8 mouse cellular contexts compared by ENCODE assay signal in genomic region chr17:25919786-25920642, GRCm38 (mm10). TPM values are rescaled to one million over a fixed set of nuclear protein-coding genes. Genes with fewer than 3 reads are reported as not detected.
DNase-seq lines count a peak whose midpoint lies in the region; ATAC-seq and TF ChIP-seq lines count a peak whose summit lies in the region.

No protein-coding gene starts in this region.

- no peaks in the 10 kb centered on the region for H3K27me3 ChIP-seq in E14TG2a.4 (ENCODE audit: insufficient read depth, low read length)
- H3K27me3 ChIP-seq in forebrain, embryonic 12.5 days: no peaks in the 10 kb centered on the region
- no peaks in the 10 kb centered on the region for H3K27me3 ChIP-seq in heart, postnatal 0 days (ENCODE audit: control insufficient read depth, insufficient read depth, low read length)
- H3K27me3 ChIP-seq in liver, embryonic 16.5 days (ENCODE audit: control insufficient read depth, insufficient read depth, low read depth, low read length): no peaks in the 10 kb centered on the region
- H3K27me3 ChIP-seq in neural tube, embryonic 13.5 days: no peaks in the 10 kb centered on the region
- no peaks in the 10 kb centered on the region for H3K27me3 ChIP-seq in testis, adult 2 months (ENCODE audit: control insufficient read depth, insufficient read depth, low read length)

- H3K36me3 ChIP-seq in E14TG2a.4 (ENCODE audit: insufficient read depth, low read length): peaks cover 30% of the 10 kb centered on the region
- H3K36me3 ChIP-seq in forebrain, embryonic 12.5 days (replicated peaks): peaks cover 7% of the 10 kb centered on the region; the same call in 1 of the 2 replicates
- no peaks in the 10 kb centered on the region for H3K36me3 ChIP-seq in heart, postnatal 0 days (replicated peaks; ENCODE audit: control insufficient read depth, insufficient read depth, low read length)
- H3K36me3 ChIP-seq in liver, embryonic 16.5 days (ENCODE audit: control insufficient read depth, insufficient read depth): peaks cover 5% of the 10 kb centered on the region; the same call in 1 of the 2 replicates
- peaks cover 6% of the 10 kb centered on the region for H3K36me3 ChIP-seq in neural tube, embryonic 13.5 days
- H3K36me3 ChIP-seq in testis, adult 2 months (ENCODE audit: control insufficient read depth, insufficient read depth, low read length): no peaks in the 10 kb centered on the region; the same call in 1 of the 2 replicates

- peak; percentile 29 for TF ChIP-seq EP300 in heart, postnatal 0 days (IDR thresholded peaks at IDR 0.05; ENCODE audit: low read depth)

- peak overlapping the region; percentile 98 for H3K4me3 ChIP-seq in E14TG2a.4 (replicated peaks; ENCODE audit: low read length)
- peak overlapping the region; percentile 98 for H3K4me3 ChIP-seq in forebrain, embryonic 12.5 days (replicated peaks)
- peak overlapping the region; percentile 98 for H3K4me3 ChIP-seq in heart, postnatal 0 days (ENCODE audit: low read depth, low read length)
- H3K4me3 ChIP-seq in liver, embryonic 16.5 days (ENCODE audit: low read depth, low read length): peak overlapping the region; percentile 88
- H3K4me3 ChIP-seq in neural tube, embryonic 13.5 days: peak overlapping the region; percentile 95
- H3K4me3 ChIP-seq in testis, adult 2 months (ENCODE audit: control insufficient read depth, low read depth, low read length): peak overlapping the region; percentile 89

- peak; percentile 99 for DNase-seq in c-Kit-positive CD71-positive TER-119-positive erythroid progenitor cells, embryonic 14.5 days (ENCODE audit: low spot score)
- DNase-seq in heart, postnatal 0 days (ENCODE audit: low spot score): peak; percentile 100
- peak; percentile 100 for DNase-seq in kidney, postnatal 4 days

- peaks cover 29% of the 10 kb centered on the region for H3K4me1 ChIP-seq in E14TG2a.4 (replicated peaks; ENCODE audit: low read depth, low read length)
- peaks cover 22% of the 10 kb centered on the region for H3K4me1 ChIP-seq in forebrain, embryonic 12.5 days
- H3K4me1 ChIP-seq in heart, postnatal 0 days (ENCODE audit: control insufficient read depth, insufficient read depth): peaks cover 11% of the 10 kb centered on the region
- peaks cover 29% of the 10 kb centered on the region for H3K4me1 ChIP-seq in liver, embryonic 16.5 days (ENCODE audit: control insufficient read depth, low read depth, low read length)
- peaks cover 34% of the 10 kb centered on the region for H3K4me1 ChIP-seq in neural tube, embryonic 13.5 days (replicated peaks)
- H3K4me1 ChIP-seq in testis, adult 2 months (ENCODE audit: control insufficient read depth, insufficient read depth, low read length): peaks cover 9% of the 10 kb centered on the region

- under 1% methylated on average over 40 of the region's 40 CpGs for WGBS in forebrain, embryonic 12.5 days
- under 1% methylated on average over 32 of the region's 40 CpGs for WGBS in heart, postnatal 0 days
- WGBS in liver, embryonic 16.5 days (ENCODE audit: insufficient replicate concordance): 1% methylated on average over 38 of the region's 40 CpGs
- WGBS in neural tube, embryonic 13.5 days: under 1% methylated on average over 40 of the region's 40 CpGs

- ATAC-seq in forebrain, embryonic 12.5 days (ENCODE audit: low FRiP score): peak; percentile 97
- ATAC-seq in heart, postnatal 0 days (ENCODE audit: insufficient read depth, low read depth): peak; percentile 96
- ATAC-seq in liver, embryonic 16.5 days (ENCODE audit: low read depth): peak; percentile 88
- ATAC-seq in neural tube, embryonic 13.5 days (ENCODE audit: low read depth): peak; percentile 98

- no peak for TF ChIP-seq CTCF in E14TG2a.4 (conservative IDR thresholded peaks at IDR 0.05; ENCODE audit: low read length)
- TF ChIP-seq CTCF in heart, postnatal 0 days (IDR thresholded peaks at IDR 0.05; ENCODE audit: low read depth): no peak; the same call in 1 of the 2 replicates
- TF ChIP-seq CTCF in testis, adult 2 months (IDR thresholded peaks at IDR 0.05; ENCODE audit: control insufficient read depth, insufficient read depth, insufficient replicate concordance, low read depth, low read length): no peak

- TF ChIP-seq POLR2A in testis, adult 2 months (IDR thresholded peaks at IDR 0.05; ENCODE audit: control insufficient read depth, low read depth, low read length): peak; percentile 67

- H3K9me3 ChIP-seq in E14TG2a.4 (ENCODE audit: low read length): no peaks in the 10 kb centered on the region
- H3K9me3 ChIP-seq in forebrain, embryonic 12.5 days: no peaks in the 10 kb centered on the region
- H3K9me3 ChIP-seq in heart, postnatal 0 days (replicated peaks; ENCODE audit: control insufficient read depth, low read length): no peaks in the 10 kb centered on the region
- H3K9me3 ChIP-seq in liver, embryonic 16.5 days (replicated peaks; ENCODE audit: control insufficient read depth, low read length): no peaks in the 10 kb centered on the region
- H3K9me3 ChIP-seq in neural tube, embryonic 13.5 days: no peaks in the 10 kb centered on the region

- peak overlapping the region; percentile 74 for H3K4me2 ChIP-seq in forebrain, embryonic 12.5 days
- peak overlapping the region; percentile 85 for H3K4me2 ChIP-seq in heart, postnatal 0 days (ENCODE audit: low read depth, low read length)
- H3K4me2 ChIP-seq in liver, embryonic 16.5 days (ENCODE audit: low read depth, low read length): peak overlapping the region; percentile 97
- peak overlapping the region; percentile 71 for H3K4me2 ChIP-seq in neural tube, embryonic 13.5 days

- H3K27ac ChIP-seq in forebrain, embryonic 12.5 days: peak overlapping the region; percentile 94
- peak overlapping the region; percentile 93 for H3K27ac ChIP-seq in heart, postnatal 0 days (ENCODE audit: low read depth)
- peak overlapping the region; percentile 92 for H3K27ac ChIP-seq in liver, embryonic 16.5 days (ENCODE audit: low read length)
- H3K27ac ChIP-seq in neural tube, embryonic 13.5 days (replicated peaks): peak overlapping the region; percentile 93
- peak overlapping the region; percentile 91 for H3K27ac ChIP-seq in testis, adult 2 months (ENCODE audit: control insufficient read depth, insufficient read depth, low read depth, low read length)

- peak overlapping the region; percentile 66 for H3K9ac ChIP-seq in forebrain, embryonic 12.5 days
- peak overlapping the region; percentile 93 for H3K9ac ChIP-seq in heart, postnatal 0 days (replicated peaks; ENCODE audit: low read depth, low read length)
- H3K9ac ChIP-seq in liver, embryonic 16.5 days (ENCODE audit: low read depth, low read length): peak overlapping the region; percentile 73
- H3K9ac ChIP-seq in neural tube, embryonic 13.5 days: peak overlapping the region; percentile 83

RNA-seq across cellular contexts. Expression of gene Rab40c, which starts 0.5 kb away (rescaled TPM):
- polyA plus RNA-seq in forebrain, embryonic 12.5 days (2016; fragmentation: Nextera tagmentation; extraction: Ambion mirVana): 35.1 and 36.5 TPM in 2 replicates
- total RNA-seq in heart, postnatal 0 days (2014; rRNA removed; ENCODE audit: low replicate concordance): 11.4 and 22.5 TPM in 2 replicates
- polyA plus RNA-seq in heart, postnatal 0 days (2015; fragmentation: Nextera tagmentation; extraction: Ambion mirVana): 10.3 and 10.4 TPM in 2 replicates
- polyA plus RNA-seq in liver, embryonic 16.5 days (2015; fragmentation: Nextera tagmentation; extraction: Ambion mirVana): 6.2 and 7.0 TPM in 2 replicates
- polyA plus RNA-seq in neural tube, embryonic 13.5 days (2015; fragmentation: Nextera tagmentation; extraction: Ambion mirVana): 50.7 and 51.5 TPM in 2 replicates
- polyA plus RNA-seq in testis, adult 2 months (2012; rRNA removed): 30.2 and 31.9 TPM in 2 replicates

RNA-seq across cellular contexts. Expression of gene Pigq, which starts 24.7 kb away (rescaled TPM):
- polyA plus RNA-seq in forebrain, embryonic 12.5 days (2016; fragmentation: Nextera tagmentation; extraction: Ambion mirVana): 51.4 and 53.0 TPM in 2 replicates
- 67.9 and 88.0 TPM in 2 replicates for total RNA-seq in heart, postnatal 0 days (2014; rRNA removed; ENCODE audit: low replicate concordance)
- polyA plus RNA-seq in heart, postnatal 0 days (2015; fragmentation: Nextera tagmentation; extraction: Ambion mirVana): 46.4 and 47.2 TPM in 2 replicates
- 147 and 154 TPM in 2 replicates for polyA plus RNA-seq in liver, embryonic 16.5 days (2015; fragmentation: Nextera tagmentation; extraction: Ambion mirVana)
- 56.1 and 62.3 TPM in 2 replicates for polyA plus RNA-seq in neural tube, embryonic 13.5 days (2015; fragmentation: Nextera tagmentation; extraction: Ambion mirVana)
- polyA plus RNA-seq in testis, adult 2 months (2012; rRNA removed): 21.4 and 24.4 TPM in 2 replicates

RNA-seq across cellular contexts. Expression of gene Nhlrc4, which starts 24.7 kb away (rescaled TPM):
- 0.09 and 0.72 TPM in 2 replicates for polyA plus RNA-seq in forebrain, embryonic 12.5 days (2016; fragmentation: Nextera tagmentation; extraction: Ambion mirVana)
- not detected in 2 replicates for total RNA-seq in heart, postnatal 0 days (2014; rRNA removed; ENCODE audit: low replicate concordance)
- 0.19 TPM in 1 of 2 replicates, not detected in the other for polyA plus RNA-seq in heart, postnatal 0 days (2015; fragmentation: Nextera tagmentation; extraction: Ambion mirVana)
- polyA plus RNA-seq in liver, embryonic 16.5 days (2015; fragmentation: Nextera tagmentation; extraction: Ambion mirVana): 6.8 and 7.8 TPM in 2 replicates
- polyA plus RNA-seq in neural tube, embryonic 13.5 days (2015; fragmentation: Nextera tagmentation; extraction: Ambion mirVana): not detected in 2 replicates
- 0.40 and 0.69 TPM in 2 replicates for polyA plus RNA-seq in testis, adult 2 months (2012; rRNA removed)

RNA-seq across cellular contexts. Expression of gene A930017K11Rik, which starts 32.4 kb away (rescaled TPM):
- polyA plus RNA-seq in forebrain, embryonic 12.5 days (2016; fragmentation: Nextera tagmentation; extraction: Ambion mirVana): 0.08 and 0.13 TPM in 2 replicates
- not detected in 2 replicates for total RNA-seq in heart, postnatal 0 days (2014; rRNA removed; ENCODE audit: low replicate concordance)
- polyA plus RNA-seq in heart, postnatal 0 days (2015; fragmentation: Nextera tagmentation; extraction: Ambion mirVana): not detected in 2 replicates
- 0.13 and 0.16 TPM in 2 replicates for polyA plus RNA-seq in liver, embryonic 16.5 days (2015; fragmentation: Nextera tagmentation; extraction: Ambion mirVana)
- 0.22 and 0.34 TPM in 2 replicates for polyA plus RNA-seq in neural tube, embryonic 13.5 days (2015; fragmentation: Nextera tagmentation; extraction: Ambion mirVana)
- polyA plus RNA-seq in testis, adult 2 months (2012; rRNA removed): 0.10 and 0.20 TPM in 2 replicates

RNA-seq across cellular contexts. Expression of gene Wfikkn1, which starts 39.4 kb away (rescaled TPM):
- polyA plus RNA-seq in forebrain, embryonic 12.5 days (2016; fragmentation: Nextera tagmentation; extraction: Ambion mirVana): 0.66 and 0.79 TPM in 2 replicates
- total RNA-seq in heart, postnatal 0 days (2014; rRNA removed; ENCODE audit: low replicate concordance): not detected in 2 replicates
- 0.07 and 0.11 TPM in 2 replicates for polyA plus RNA-seq in heart, postnatal 0 days (2015; fragmentation: Nextera tagmentation; extraction: Ambion mirVana)
- polyA plus RNA-seq in liver, embryonic 16.5 days (2015; fragmentation: Nextera tagmentation; extraction: Ambion mirVana): 0.30 and 0.42 TPM in 2 replicates
- polyA plus RNA-seq in neural tube, embryonic 13.5 days (2015; fragmentation: Nextera tagmentation; extraction: Ambion mirVana): 0.53 and 0.79 TPM in 2 replicates
- 0.96 and 0.98 TPM in 2 replicates for polyA plus RNA-seq in testis, adult 2 months (2012; rRNA removed)

Comparison
In these comparisons a context has a peak if more than half of its experiments do, and no peak if none do; other contexts are left out.
1. Peak in every context shown above with its lines: DNase-seq, ATAC-seq, H3K4me3 ChIP-seq and H3K27ac ChIP-seq.